Mouse (Mus musculus) brain, embryonic 14.5 days (tissue): ENCODE measurements around the gene Lamtor3.

Experiments used
- CTCF ChIP-seq: fragments of 200-500 bp; IDR thresholded peaks from 2 replicates; pipeline ENCODE4 v1.5.1; 2012; ENCODE audit warnings: inconsistent platforms, mild to moderate bottlenecking, moderate library complexity, borderline replicate concordance; ENCODE audit not compliant: insufficient read depth, insufficient read length; ENCODE audit errors: extremely low read depth
- POLR2A ChIP-seq: fragments of 200-500 bp; IDR thresholded peaks from 2 replicates; pipeline ENCODE4 v1.6.1; 2012; ENCODE audit warnings: mild to moderate bottlenecking, inconsistent platforms, borderline replicate concordance; ENCODE audit not compliant: poor library complexity, insufficient read depth, insufficient read length, severe bottlenecking; ENCODE audit errors: extremely low read depth

GRCm38 (mm10) chr3:137946827-137947226, 28.5 kb downstream of the Lamtor3 start:
- TF ChIP-seq CTCF (no peak), POLR2A (no peak)
